Mouse (Mus musculus): ENCODE data around the gene Mrpl44.

DNA sequence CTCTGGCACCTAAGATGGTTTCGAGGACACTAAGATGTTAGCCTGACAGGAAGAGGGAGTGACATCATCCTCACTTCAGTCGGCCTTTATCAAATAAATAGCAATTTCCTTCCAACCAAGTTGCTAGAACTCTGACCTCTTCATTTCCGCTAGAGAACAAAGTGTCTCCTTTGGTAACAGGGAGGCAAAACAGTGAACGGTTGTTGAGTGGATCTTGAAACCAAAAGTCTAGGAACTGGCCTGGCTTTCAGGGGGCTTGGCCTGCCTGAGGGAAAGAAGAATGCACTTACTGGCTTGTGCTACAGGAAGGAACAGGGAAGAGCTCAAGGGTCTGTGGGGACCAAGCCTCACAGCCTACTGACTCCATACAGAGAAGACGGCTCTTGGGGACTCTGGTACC is 24.6 kb upstream of the Mrpl44 start:
- TF ChIP-seq POLR2A (IDR thresholded peaks at IDR 0.05; ENCODE audit: extremely low read depth, insufficient read depth, low read length) = no peak
- no peak for TF ChIP-seq CTCF (IDR thresholded peaks at IDR 0.05; ENCODE audit: extremely low read depth, insufficient read depth, low read length)

Measured in cortical plate, adult 2 months (tissue).